Mouse (Mus musculus): ENCODE results near the gene Mcoln2.

DNA sequence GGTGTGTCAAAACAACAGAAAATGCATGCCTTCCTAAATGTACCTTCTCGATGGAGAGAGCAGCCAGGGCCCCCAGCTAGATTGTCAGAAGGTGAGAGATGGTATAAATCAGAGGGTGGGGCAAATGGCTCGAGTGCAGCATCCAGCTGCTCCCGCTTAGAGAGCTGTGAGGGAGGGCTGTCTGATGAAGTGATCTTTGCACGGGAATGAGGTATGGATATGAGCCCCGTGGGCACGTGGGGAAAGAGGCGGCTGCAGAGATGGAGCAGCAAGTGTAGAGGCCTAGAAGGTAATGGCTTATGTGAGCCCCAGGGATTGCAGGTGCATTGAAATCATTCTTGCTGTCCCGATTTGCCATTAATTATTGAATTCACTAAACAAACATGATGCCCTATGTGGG, 86.6 kb downstream of the Mcoln2 start:
- TF ChIP-seq MAX (IDR thresholded peaks at IDR 0.05; ENCODE audit: low read depth) = no peak
- no peak for TF ChIP-seq TCF12 (IDR thresholded peaks at IDR 0.05; ENCODE audit: insufficient read depth, poor library complexity, severe bottlenecking)

All from myocyte (in vitro differentiated cells).